Mouse (Mus musculus) fat pad, adult 2 months (tissue): Measurements from ENCODE around the gene Bnip1.

Experiments
- DNase-seq: peaks from one replicate; pipeline ENCODE4 v3.0.0-alpha.2; 2011; ENCODE audit warnings: low read depth, low spot score; ENCODE audit errors: extremely low read depth

Gene Bnip1

DNA sequence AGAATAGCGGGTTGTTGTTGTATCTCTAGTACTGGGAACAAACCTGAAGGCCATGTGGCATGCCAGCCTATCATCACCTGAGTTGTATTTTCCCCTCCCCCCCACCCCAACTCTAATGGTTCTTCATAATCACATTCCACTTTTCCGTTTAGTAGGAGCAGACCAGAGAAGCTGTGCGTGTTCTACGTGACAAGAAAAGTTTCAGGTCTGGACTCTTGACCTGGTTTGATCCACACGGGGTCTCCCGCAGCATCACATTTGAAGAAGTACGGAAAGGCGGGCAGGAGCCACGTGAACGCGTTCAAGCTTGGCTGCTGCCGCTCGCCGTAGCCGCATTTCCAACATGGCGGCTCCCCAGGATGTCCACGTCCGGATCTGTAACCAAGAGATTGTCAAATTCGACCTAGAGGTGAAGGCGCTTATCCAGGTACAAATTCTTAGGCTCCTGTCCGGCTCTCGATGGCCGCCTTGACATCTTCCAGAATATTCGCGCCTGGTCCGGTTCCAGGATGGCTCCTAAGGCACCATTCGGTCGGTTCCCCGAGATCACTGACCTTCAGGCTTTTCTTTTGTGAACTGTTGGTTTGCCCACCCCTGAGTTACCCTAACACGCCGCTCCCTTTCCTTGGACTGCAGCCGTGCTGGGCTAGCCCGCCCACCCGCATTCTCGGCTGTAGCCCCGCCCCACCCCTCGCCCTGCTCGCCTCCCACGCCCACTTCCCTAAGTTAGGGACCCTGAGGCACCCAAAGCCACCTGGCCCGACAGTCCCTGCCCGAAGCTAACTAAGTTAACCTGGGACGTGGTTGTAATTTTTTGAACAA is at the start of gene Bnip1:
TSS of gene Bnip1 (plus strand) at position 317 of the 822 bp plus-strand sequence.
- DNase-seq = no peak

DNA sequence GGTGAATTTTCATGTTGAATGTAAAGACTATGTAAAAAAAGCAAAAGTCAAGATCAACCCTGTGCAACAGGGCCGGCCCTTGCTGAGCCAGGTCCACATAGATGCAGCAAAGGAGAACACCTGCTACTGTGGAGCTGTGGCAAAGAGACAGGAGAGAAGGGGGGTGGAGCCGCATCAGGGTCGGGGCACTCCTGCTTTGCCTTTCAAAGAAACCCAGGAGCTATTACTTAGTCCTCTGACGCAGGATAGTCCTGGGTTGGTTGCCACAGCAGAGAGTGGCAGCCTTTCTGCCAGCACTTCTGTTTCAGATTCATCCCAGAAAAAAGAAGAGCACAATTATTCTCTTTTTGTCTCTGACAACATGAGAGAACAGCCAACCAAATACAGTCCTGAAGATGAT is 38.3 kb upstream of the Bnip1 start:
- DNase-seq = no peak

DNA sequence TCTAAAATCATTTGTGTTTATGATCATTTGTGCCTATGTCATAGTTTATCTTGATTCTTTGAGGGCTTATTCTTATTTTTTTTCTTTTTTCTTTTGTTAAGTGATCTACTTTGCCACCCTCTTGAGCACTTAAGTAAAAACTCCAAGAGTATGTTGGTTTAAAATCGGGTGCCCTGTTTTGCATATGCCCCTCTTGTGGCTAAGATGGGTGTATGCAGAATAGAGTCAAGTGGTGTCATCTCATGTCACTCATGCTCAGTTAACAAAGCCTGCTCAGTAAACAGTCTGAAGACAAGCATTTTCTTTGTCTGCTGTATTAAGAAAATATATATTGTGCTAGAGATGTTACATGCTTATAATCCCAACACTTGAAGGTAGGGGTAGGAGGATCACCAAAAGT is 37.6 kb upstream of the Bnip1 start:
- DNase-seq = no peak

DNA sequence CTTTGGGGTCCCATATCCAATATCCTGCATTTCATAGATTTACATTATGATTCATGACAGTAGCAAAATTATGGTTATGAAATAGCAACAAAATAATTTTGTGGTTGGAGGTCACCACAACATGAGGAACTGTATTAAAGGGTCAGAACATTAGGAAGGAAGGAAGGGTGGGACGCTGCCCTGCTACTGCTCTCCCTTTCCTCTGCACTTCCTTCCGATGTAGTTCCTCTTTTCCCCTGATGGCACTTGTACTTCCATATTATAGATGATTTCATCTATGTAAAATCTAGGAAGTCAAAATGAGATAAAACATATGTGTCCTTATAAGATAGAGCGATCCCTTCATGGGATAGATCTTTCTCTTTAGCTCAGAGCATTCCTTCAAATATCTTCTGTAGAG is 30.9 kb upstream of the Bnip1 start:
- no peak for DNase-seq

DNA sequence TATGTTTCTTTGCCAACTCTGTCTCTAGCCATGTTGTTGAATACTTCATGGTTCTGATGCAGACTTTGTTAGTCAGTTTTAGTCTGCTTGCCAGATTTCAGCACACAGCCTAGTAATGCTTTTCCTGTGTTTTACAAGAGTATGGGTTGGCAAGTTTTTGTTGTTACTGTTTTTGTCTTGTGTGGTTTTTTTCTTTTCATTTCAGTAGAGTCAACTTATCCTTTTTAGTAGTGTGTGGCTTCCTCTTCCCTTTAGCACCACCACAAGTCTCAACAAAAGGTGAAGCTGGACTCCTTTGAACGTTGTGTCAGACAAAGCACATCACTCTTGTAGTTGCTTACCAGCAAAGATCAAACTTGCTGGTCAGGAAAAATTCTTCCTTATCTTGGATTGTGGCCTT is 28.6 kb upstream of the Bnip1 start:
- no peak for DNase-seq

DNA sequence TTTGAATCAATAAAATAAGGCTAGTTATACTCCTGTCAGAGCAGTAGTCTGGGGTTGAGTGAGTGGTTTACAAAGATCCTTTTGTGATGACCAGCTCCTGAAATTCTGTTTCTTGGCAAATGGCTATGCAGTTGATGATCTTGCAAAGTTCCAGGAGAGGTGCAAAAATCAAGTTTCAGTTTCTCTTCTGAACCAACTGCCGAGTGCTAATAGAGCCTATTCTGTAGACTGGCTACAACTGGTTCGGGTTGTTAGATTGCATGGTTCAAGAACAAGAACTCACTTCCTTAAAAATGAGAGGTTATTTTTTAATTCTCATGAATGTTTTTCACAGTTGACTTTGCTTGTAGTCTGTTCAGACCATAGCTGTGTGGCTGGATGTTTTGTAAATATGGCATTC is 27.4 kb upstream of the Bnip1 start:
- no peak for DNase-seq

DNA sequence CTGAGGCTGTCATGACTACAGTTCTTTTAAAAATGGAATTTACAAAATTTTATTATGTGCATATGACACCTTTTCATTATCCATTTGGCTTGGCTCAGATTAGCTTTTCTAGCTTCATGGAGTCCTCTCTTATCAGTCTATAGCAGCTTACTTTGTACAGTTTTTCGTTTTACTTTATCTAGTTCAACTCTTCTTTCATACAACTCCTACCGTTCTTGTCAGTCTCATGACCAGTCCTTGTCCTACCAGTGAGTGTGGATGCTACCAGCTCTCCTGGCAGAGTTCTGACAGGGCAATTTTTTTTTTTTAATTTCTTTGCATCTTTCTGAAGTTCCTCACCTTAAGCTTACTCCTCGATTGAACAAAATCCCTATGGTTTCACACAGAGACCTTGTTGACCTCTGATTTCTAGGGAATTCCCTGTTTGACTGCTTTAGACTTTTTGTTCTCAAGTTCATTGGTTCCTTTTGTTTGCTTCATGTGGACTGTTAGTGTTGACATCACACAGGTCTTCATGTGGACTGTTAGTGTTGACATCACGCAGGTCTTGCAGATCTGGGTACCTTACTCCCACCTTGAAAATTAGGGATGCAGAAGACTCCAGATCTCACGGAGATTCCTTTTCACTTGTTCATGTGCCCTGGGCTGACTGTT is 13.6 kb upstream of the Bnip1 start:
- no peak for DNase-seq

DNA sequence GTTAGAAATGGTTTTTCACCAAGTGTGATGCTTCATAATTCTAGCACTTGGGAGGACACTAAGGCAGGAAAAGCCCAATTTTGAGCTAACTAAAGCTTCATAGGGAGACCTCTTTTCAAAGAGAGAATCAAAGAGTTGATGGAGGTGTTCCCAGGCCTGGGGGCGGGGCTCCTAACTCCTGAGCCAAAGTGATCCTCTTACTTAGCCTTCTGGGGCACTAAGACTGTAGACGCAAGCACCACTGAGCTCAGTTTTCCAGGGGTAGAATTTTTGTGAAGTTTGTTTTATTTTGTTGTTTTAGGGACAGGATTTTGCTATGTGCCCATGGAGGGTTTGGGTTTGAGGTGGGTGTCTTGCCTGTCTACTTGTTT is 13.1 kb upstream of the Bnip1 start:
- DNase-seq = no peak

DNA sequence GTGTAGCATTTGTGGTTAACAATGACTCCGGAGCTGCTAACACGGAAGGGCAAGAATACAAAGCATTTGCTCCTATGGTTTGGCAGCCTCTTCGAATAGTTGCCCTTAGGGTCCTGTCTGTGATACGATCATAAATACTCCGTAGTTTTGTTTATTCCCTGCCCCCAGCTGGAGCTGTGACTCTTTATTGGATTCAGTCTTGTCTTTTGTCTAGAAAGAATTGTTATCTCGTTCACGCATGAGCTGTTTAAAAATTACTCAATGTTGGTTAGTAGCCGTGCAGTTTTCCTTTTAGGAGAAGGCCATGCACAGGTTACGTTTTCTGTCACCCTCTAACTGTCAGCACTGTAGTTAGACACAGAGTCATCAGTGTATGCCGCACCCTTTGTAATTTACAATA is 4.7 kb upstream of the Bnip1 start:
- no peak for DNase-seq

DNA sequence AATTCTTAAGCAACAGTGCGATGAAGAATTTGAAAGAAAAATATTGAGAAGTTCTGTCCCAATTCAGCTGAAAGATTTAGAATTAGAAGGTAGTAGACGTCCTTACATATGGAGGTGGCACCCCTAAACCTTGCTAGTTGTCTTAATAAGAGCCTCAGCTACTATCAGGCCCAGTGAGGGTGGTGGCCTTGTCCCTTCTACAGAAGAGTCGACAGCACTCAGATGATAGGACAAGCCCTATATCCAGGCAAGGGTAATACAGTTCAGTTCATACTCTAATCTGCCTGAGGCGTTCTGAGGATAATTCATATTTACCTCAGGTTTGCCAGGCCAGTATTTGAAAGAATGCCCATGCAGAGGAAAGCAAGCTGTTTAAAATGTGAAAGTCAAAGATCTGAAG is 2.9 kb upstream of the Bnip1 start:
- no peak for DNase-seq

DNA sequence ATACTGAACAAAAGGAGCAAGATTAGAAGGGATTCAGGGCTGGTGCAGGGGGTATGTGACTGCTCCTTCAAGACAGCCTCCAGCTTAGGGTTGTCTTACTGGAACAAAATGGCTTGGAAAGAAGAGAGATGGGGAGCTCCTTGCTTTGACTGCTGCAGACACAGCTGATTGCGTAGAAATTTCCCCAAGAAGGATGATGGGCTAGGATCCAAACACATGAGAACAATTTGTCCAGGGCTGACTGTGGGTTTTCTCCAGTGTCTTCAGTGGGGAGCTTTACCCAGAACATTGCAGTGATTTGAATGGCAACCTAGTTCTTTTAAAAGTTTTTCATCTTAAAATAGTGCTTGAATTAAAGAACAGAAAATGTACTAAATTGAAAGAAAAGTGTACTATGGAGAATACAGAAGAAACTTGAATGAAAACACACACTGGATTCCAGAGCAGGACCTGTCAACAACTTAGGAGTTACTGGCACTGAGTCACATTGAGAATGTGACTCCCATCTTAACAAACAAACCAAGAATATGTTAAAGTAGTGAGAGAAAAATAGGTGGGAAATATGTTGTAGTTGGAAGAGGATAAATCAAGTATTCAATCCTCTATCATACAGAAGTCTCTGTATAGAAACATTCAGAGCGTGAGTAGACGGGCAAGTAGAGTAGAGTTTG is 2.3 kb upstream of the Bnip1 start:
- no peak for DNase-seq

DNA sequence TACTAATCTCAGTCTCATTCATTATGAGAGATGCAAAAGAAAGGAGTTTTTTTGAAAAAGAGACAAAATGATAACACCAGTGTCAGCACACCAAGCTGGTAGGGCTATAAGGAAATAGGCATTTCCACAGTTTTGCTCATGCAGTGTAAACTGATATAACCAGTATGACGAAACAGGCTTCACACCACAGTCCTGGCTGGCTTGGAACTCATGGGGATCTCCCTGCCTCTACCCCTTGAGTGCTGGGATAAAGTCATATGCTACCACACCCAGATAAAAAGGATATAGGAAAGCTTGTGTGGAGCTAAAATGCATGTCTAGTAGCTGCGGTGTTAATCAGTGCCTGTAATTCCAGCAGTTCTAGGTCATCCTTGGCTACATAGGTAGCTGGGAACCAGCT is 1.4 kb upstream of the Bnip1 start:
- no peak for DNase-seq

DNA sequence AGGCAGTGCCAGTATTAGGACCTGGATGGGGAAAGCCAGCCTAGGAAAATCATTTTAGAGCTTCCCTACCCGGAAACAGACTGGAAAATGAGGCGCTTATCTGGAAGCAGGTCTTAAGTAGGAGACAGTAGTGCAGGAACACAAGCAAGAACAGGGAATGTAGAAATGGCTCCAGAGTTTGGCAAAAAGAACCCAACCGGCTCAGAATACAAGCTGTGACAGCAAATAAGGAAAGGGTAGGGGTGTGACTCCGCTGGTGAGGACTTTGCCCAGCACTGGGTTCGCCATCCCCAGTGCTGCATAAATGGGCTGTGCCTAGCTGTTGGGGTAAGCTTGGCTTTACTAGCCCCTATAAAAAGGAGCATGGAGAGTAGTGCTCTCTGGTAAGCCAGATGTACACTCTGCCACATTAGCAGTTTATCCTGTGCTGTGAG is 761 bp downstream of the Bnip1 start:
- no peak for DNase-seq

DNA sequence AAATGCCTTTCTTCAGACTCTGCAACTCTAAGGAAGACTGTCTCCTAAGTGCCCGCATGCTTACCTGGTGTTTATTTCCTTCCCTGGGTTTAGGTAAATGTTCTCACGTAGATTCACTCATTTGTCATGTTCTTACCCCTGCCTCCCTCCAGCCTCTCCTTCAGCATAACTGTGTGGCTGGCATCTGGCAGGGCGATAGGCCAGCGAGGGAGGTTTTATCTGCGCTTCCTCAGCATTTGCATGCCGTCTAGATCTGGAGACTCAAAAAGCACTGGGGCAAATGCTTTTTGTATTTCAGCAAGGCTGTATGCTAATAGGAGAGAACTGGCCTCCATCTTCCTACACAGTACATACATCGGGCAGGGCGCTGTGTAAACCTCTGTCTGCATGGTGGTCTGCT is 3.7 kb downstream of the Bnip1 start:
- no peak for DNase-seq

DNA sequence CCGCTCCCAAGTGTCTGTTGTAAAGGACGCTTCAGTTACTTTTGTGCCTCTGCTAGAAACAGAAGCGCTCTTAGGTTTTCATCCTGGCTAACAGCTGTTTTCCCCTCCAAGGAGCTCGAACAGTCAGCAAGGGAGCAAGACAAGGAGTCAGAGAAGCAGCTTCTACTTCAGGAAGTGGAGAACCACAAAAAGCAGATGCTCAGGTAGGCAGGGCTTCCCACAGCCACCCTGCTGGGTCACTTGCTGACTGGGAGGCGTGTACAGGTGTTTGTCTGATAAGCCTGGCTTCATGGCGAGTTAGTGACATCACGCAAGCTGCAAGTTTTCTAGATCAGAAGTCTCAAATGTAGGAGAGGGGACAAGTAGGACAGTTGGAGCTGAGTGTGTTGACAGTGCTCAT is 5.7 kb downstream of the Bnip1 start:
- no peak for DNase-seq

DNA sequence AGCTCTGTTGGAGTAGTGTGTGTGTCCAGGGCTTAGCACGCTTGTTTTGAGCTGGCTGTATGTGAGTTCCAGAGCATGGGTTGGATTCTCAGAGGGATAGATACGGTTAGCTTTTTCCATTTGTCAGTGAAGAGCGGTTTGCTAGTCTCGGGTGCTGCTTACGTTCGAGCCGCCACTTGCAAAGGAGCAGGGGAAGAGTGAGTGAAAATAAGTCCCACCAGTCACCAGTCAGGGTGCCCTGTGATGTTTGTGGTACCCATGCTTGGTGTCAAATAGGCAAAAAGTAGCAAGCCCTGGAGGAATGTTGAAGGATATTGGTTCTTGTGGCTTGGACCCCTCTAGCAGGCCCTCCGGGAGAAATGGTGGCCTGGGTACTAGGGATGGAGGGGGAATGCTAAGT is 8.1 kb downstream of the Bnip1 start:
- DNase-seq = no peak

DNA sequence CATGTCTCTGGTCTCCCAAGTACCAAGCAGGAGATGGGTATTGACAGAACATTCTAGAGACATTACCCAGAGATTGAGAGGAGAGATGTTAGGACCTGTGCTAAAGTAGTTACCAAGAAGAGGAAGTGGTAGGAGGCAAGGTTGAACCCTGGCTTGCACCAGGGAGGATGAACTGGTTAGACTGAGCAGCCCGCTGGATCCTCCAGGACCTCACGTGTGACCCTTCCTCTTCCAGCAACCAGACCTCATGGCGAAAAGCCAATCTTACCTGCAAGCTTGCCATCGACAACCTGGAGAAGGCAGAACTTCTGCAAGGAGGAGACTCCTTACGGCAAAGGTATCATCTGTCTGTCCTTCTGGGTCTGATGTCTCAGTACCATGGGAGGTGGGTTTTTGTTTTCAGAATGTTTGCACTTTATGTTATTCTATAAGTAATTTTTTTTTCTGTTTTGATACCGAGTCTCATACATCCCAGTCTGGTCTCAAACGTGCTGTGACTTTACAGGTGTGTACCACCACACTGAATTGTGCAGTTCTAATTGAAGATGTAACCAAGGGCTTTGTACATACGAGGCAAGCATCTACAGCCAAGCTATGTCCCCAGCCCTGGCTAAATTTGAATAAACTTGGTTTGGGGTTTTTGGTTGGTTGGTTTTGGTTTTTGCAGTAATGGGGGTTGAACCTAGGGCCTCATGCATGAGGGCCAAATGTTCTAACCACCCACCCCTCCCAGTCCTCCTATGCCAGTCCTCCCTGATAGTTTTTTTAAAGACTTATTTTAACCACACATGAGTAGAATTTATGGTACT is 8.8 kb downstream of the Bnip1 start:
- no peak for DNase-seq

DNA sequence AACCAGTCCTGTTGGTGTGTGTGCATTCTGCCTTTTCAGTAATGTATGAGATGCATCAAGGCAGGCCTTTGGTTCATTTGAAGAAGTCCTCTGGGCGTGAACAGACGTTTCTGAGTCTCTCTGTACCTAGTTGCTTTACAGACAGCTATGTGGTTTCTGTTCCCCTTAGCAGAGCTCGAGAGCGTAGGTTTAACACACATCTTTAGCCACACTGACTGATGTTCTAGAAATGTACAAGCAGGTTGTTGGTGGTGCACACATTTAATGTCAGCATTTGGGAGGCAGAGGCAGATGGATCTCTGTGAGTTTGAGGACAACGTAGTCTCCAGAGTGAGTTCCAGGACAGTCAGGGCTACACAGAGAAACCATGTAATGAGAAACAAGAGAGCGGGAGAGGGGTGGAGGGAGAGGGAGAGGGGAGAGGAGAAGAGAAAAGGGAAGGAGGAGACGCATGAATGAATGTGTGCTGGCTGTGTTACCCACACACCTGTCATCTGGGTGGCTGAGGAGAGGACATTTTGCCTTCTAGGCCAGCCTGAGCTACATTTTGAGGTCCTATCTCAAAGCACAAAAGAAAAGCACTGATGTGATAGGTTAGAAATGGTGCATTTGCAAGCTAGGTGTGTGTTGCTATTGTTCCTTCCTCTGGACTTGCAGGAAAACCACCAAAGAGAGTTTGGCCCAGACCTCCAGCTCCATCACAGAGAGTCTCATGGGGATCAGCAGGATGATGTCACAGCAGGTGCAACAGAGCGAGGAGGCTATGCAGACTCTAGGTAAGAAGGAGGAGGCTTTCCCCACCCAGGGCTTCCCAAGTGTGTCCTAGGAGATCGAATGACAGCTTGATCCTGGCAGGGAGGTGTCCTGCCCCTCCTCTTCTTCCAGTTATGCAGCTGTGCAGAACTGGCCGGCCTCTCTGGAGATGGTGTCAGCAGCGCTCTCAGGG is 9.7 kb downstream of the Bnip1 start:
- no peak for DNase-seq

DNA sequence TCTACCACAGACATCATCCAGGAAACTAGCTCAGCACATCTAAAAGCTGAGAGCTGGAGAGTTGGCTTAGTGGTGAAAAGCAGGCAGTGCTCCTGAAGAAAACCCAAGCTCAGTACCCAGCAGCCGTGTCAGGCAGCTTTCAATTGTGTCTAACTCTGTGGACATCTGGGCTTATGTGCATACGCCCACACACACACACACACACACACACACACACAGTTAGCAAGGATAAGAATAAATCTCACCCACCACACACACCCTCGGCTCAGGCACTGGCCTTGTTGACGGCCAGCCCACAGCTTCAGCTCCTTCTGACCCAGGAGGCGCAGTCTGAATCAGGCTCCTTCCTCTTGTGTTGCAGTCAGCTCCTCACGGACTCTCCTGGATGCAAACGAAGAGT is 10.7 kb downstream of the Bnip1 start:
- DNase-seq = no peak

DNA sequence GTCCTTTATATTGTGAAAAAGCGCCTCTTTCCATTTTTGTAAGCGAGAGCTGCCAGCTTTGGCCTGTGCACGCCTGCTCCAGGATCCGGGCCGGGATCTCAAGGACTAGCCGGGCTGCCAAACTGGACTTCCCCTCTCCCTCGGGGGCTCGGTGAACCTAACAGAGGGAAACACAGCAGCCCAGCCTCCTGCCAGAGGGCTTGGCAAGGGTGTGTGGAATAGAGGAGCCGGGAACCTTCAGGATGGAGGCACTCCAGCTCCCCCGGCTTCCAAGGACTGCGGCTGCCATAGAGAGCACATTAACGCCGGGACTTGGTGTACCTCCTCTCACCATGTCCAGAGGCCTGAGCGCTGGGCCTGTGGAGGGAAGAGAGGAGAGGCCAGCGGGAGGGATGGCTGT is 11.2 kb downstream of the Bnip1 start:
- DNase-seq = no peak
